Mouse (Mus musculus) midbrain, embryonic 10.5 days (tissue): ENCODE measurements at regions not wholly inside any gene's neighbourhood (a gene's known extent, or its start where the extent isn't known, plus 50 kb on each side); places are given as distances from the start of the nearest gene placed in this dataset.
A peak's percentile ranks its signal among the peaks of the same experiment; 100 is the strongest.
"Not testable (repeated sequence)": the region's sequence is repeated elsewhere in the genome, so short reads cannot be mapped to it uniquely, and the experiment has no call there.

Experiments
- DNase-seq: peaks from one replicate; pipeline ENCODE4 v3.0.0-alpha.2; 2017; ENCODE audit warnings: low spot score
- H3K27ac ChIP-seq: fragments of 300-500 bp; sonication (generic); replicated peaks from 2 replicates; pipeline ENCODE4 v1.5.1; 2016; ENCODE audit warnings: mild to moderate bottlenecking
- H3K27me3 ChIP-seq: fragments of 300-500 bp; sonication (generic); 2 replicates; pipeline ENCODE4 v1.6.1; 2016; ENCODE audit warnings: low read depth, mild to moderate bottlenecking; ENCODE audit not compliant: poor library complexity, severe bottlenecking
- H3K36me3 ChIP-seq: fragments of 300-500 bp; sonication (generic); 2 replicates; pipeline ENCODE4 v1.6.1; 2016; ENCODE audit warnings: mild to moderate bottlenecking, moderate library complexity
- H3K4me1 ChIP-seq: fragments of 300-500 bp; sonication (generic); 2 replicates; pipeline ENCODE4 v1.6.1; 2016
- H3K4me3 ChIP-seq: fragments of 300-500 bp; sonication (generic); 2 replicates; pipeline ENCODE4 v1.5.1; 2016; ENCODE audit warnings: mild to moderate bottlenecking, moderate library complexity
- H3K9me3 ChIP-seq: fragments of 300-500 bp; sonication (generic); replicated peaks from 2 replicates; pipeline ENCODE4 v1.6.1; 2016; ENCODE audit warnings: mild to moderate bottlenecking
- WGBS: fragments of 180-500 bp; shearing (Covaris S2); methylation state at CpG from one replicate; pipeline ENCODE4 v1.1.7; 2016; 5-methylcytosine and 5-hydroxymethylcytosine counted together

- Histone ChIP-seq H3K9me3 (no peaks in the 10 kb centered on the region), H3K27me3 (no peaks in the 10 kb centered on the region), H3K27ac (no peak overlapping the region), H3K4me3 (no peak overlapping the region), H3K4me1 (no peaks in the 10 kb centered on the region), H3K36me3 (no peaks in the 10 kb centered on the region)
- WGBS: 88% methylated on average over 6 of the region's 6 CpGs
- no peak for DNase-seq
These were observed 1171.6 kb upstream of the Pcdh20 start for GRCm38 (mm10) chr14:89642836-89643235.

GRCm38 (mm10) chr14:89639322-89639721, 1168.1 kb upstream of the Pcdh20 start:
- no peak for DNase-seq
- 89% methylated on average over 6 of the region's 6 CpGs for WGBS
- no peaks in the 10 kb centered on the region for H3K9me3 ChIP-seq
- H3K4me3 ChIP-seq: no peak overlapping the region
- H3K4me1 ChIP-seq: no peaks in the 10 kb centered on the region
- no peak overlapping the region for H3K27ac ChIP-seq
- no peaks in the 10 kb centered on the region for H3K36me3 ChIP-seq
- no peaks in the 10 kb centered on the region for H3K27me3 ChIP-seq

GRCm38 (mm10) chr14:89636689-89637088, 1165.5 kb upstream of the Pcdh20 start:
- Histone ChIP-seq H3K27me3 (no peaks in the 10 kb centered on the region), H3K4me3 (no peak overlapping the region), H3K9me3 (no peaks in the 10 kb centered on the region), H3K4me1 (no peaks in the 10 kb centered on the region), H3K27ac (no peak overlapping the region), H3K36me3 (no peaks in the 10 kb centered on the region)
- no peak for DNase-seq
- 72% methylated on average over 2 of the region's 2 CpGs for WGBS

GRCm38 (mm10) chr14:89634559-89635124, 1163.4 kb upstream of the Pcdh20 start:
- no peak overlapping the region for H3K4me3 ChIP-seq
- no peaks in the 10 kb centered on the region for H3K4me1 ChIP-seq
- WGBS: 45% methylated on average over 1 of the region's 1 CpGs
- DNase-seq: no peak
- no peaks in the 10 kb centered on the region for H3K9me3 ChIP-seq
- no peak overlapping the region for H3K27ac ChIP-seq
- no peaks in the 10 kb centered on the region for H3K27me3 ChIP-seq
- H3K36me3 ChIP-seq: no peaks in the 10 kb centered on the region

GRCm38 (mm10) chr14:89633654-89634053, 1162.5 kb upstream of the Pcdh20 start:
- H3K27me3 ChIP-seq: no peaks in the 10 kb centered on the region
- H3K36me3 ChIP-seq: no peaks in the 10 kb centered on the region
- WGBS: 93% methylated on average over 1 of the region's 1 CpGs

GRCm38 (mm10) chr14:89610670-89611069, 1139.5 kb upstream of the Pcdh20 start:
- no peaks in the 10 kb centered on the region for H3K36me3 ChIP-seq
- H3K27ac ChIP-seq: no peak overlapping the region
- 78% methylated on average over 2 of the region's 2 CpGs for WGBS
- H3K9me3 ChIP-seq: no peaks in the 10 kb centered on the region
- no peak overlapping the region for H3K4me3 ChIP-seq
- no peak for DNase-seq
- H3K27me3 ChIP-seq: no peaks in the 10 kb centered on the region
- no peaks in the 10 kb centered on the region for H3K4me1 ChIP-seq

More at GRCm38 (mm10) chr14:89633654-89634053, 1162.5 kb upstream of the Pcdh20 start:
- Histone ChIP-seq H3K4me1 (no peaks in the 10 kb centered on the region), H3K9me3 (no peaks in the 10 kb centered on the region), H3K27ac (no peak overlapping the region), H3K4me3 (no peak overlapping the region)
- DNase-seq: no peak

- H3K36me3 ChIP-seq, DNase-seq, H3K27me3 ChIP-seq, H3K9me3 ChIP-seq, H3K4me3 ChIP-seq, H3K4me1 ChIP-seq, H3K27ac ChIP-seq: not testable (repeated sequence)
- WGBS: 61% methylated on average over 10 of the region's 10 CpGs
These were observed 1138.7 kb upstream of the Pcdh20 start for GRCm38 (mm10) chr14:89609666-89610448.

GRCm38 (mm10) chr14:89607550-89607949, 1136.4 kb upstream of the Pcdh20 start:
- Histone ChIP-seq H3K36me3 (no peaks in the 10 kb centered on the region), H3K27me3 (no peaks in the 10 kb centered on the region), H3K4me3 (no peak overlapping the region), H3K9me3 (no peaks in the 10 kb centered on the region), H3K4me1 (no peaks in the 10 kb centered on the region), H3K27ac (no peak overlapping the region)
- WGBS: 85% methylated on average over 1 of the region's 1 CpGs
- no peak for DNase-seq

- Histone ChIP-seq H3K27ac (no peak overlapping the region), H3K4me3 (no peak overlapping the region), H3K36me3 (no peaks in the 10 kb centered on the region), H3K27me3 (no peaks in the 10 kb centered on the region), H3K9me3 (no peaks in the 10 kb centered on the region), H3K4me1 (no peaks in the 10 kb centered on the region)
- WGBS: 86% methylated on average over 1 of the region's 1 CpGs
- DNase-seq: no peak
These were observed 1126.6 kb upstream of the Pcdh20 start for GRCm38 (mm10) chr14:89597812-89598211.

GRCm38 (mm10) chr14:89573576-89573975, 1102.4 kb upstream of the Pcdh20 start:
- no peak for DNase-seq
- no peak overlapping the region for H3K4me3 ChIP-seq
- 72% methylated on average over 3 of the region's 3 CpGs for WGBS
- H3K9me3 ChIP-seq: no peaks in the 10 kb centered on the region
- H3K27ac ChIP-seq: no peak overlapping the region
- no peaks in the 10 kb centered on the region for H3K27me3 ChIP-seq
- H3K36me3 ChIP-seq: no peaks in the 10 kb centered on the region
- H3K4me1 ChIP-seq: no peaks in the 10 kb centered on the region

- H3K4me1 ChIP-seq: no peaks in the 10 kb centered on the region
- no peaks in the 10 kb centered on the region for H3K36me3 ChIP-seq
- DNase-seq: no peak
- no peaks in the 10 kb centered on the region for H3K9me3 ChIP-seq
- no peak overlapping the region for H3K27ac ChIP-seq
- H3K4me3 ChIP-seq: no peak overlapping the region
- no peaks in the 10 kb centered on the region for H3K27me3 ChIP-seq
- 74% methylated on average over 1 of the region's 1 CpGs for WGBS
These were observed 1100.5 kb upstream of the Pcdh20 start for GRCm38 (mm10) chr14:89571703-89572102.

GRCm38 (mm10) chr14:89559822-89560477, 1088.8 kb upstream of the Pcdh20 start:
- Histone ChIP-seq H3K9me3 (no peaks in the 10 kb centered on the region), H3K27me3 (no peaks in the 10 kb centered on the region), H3K4me1 (peaks cover 7% of the 10 kb centered on the region; the same call in 1 of the 2 replicates), H3K27ac (no peak overlapping the region), H3K4me3 (no peak overlapping the region), H3K36me3 (no peaks in the 10 kb centered on the region)
- 81% methylated on average over 3 of the region's 3 CpGs for WGBS
- no peak for DNase-seq

GRCm38 (mm10) chr14:89557334-89557733, 1086.1 kb upstream of the Pcdh20 start:
- H3K4me3 ChIP-seq: no peak overlapping the region
- DNase-seq: peak; percentile 16
- H3K27me3 ChIP-seq: no peaks in the 10 kb centered on the region
- no peak overlapping the region for H3K27ac ChIP-seq
- no peaks in the 10 kb centered on the region for H3K9me3 ChIP-seq
- H3K4me1 ChIP-seq: peaks cover 7% of the 10 kb centered on the region; the same call in 1 of the 2 replicates
- no peaks in the 10 kb centered on the region for H3K36me3 ChIP-seq
